Mouse (Mus musculus): Measurements from ENCODE around the gene Cs.

GRCm38 (mm10) chr10:128322141-128323108, 15.1 kb upstream of the Cs start, which contains the start of gene Cnpy2:
- TF ChIP-seq CTCF (IDR thresholded peaks at IDR 0.05; ENCODE audit: low read depth) (no peak), EP300 (optimal IDR thresholded peaks at IDR 0.05) (peak; percentile 91)
